Mouse (Mus musculus) gastrocnemius, adult 2 months (tissue): ENCODE measurements around the gene Lsm4. TPM values are rescaled to one million over a fixed set of nuclear protein-coding genes. Genes with fewer than 3 reads are reported as not detected.

Source experiments
- DNase-seq: peaks from one replicate; pipeline ENCODE4 v3.0.0; 2022
- H3K27ac ChIP-seq: fragments of 200-600 bp; 2 replicates; pipeline ENCODE4 v1.8.1; 2022; ENCODE audit warnings: mild to moderate bottlenecking
- H3K4me3 ChIP-seq: fragments of 200-600 bp; 2 replicates; pipeline ENCODE4 v1.8.1; 2022; ENCODE audit warnings: mild to moderate bottlenecking, moderate library complexity
- CTCF ChIP-seq: fragments of 200-600 bp; IDR thresholded peaks from 2 replicates; pipeline ENCODE4 v1.8.1; 2022; ENCODE audit warnings: antibody characterized with exemption, mild to moderate bottlenecking, moderate library complexity
- intact Hi-C: fragments of 180-260 bp; cut with DNase I; formaldehyde crosslinking; loops from one replicate; pipeline ENCODE4 v1.15.1; 2025
- total RNA-seq, 2 experiments: library from RNA; stranded (reverse); gene quantifications; 2 replicates each; pipeline ENCODE4 v1.2.3; 2021

Lsm4 gene
- total RNA-seq, 2 experiments from 2014 or later, result 61.7 to 65.6 TPM

- TF ChIP-seq CTCF, result no peak
- DNase-seq, result no peak
- no peak overlapping the region for H3K27ac ChIP-seq
- H3K4me3 ChIP-seq, result no peak overlapping the region
- intact Hi-C loops, result loop anchor here (5.0 kb wide), 1 partner anchor 33 kb away; no protein-coding TSS in a partner anchor
Measured at GRCm38 (mm10) chr8:70655469-70655868, 17.6 kb upstream of the Lsm4 start.

DNA sequence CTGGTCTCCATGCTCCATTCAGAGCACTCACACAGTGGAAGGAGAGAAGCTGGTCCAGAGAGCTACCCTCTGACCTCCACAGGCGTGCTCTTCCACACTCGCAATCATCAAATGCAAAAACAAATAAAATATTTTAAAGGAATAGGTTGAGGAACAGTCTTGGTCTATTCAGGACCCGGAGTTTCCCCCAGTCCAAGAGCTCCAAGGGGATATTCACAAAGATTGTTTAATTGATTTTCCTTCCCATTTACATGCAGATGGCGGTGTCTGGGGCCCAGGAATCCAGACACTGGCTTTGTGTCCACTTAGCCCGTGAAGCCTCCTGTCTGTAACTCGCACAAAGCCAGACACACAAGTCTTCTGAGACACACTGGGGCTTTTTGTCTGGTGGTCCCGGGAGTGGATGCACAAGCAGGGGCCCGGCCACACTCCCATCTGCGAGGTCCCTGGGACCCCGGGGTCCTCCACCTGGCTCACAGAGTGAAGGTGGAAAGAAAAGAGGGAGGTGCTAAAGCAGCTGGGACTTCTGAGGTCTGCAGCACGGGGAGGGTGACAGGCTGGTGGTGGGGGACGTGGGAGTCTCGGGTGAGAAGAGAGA lies 16.8 kb upstream of the Lsm4 start:
- no peak for DNase-seq
- Histone ChIP-seq H3K4me3 (no peak overlapping the region), H3K27ac (no peak overlapping the region)
- intact Hi-C loops, result loop anchor here (5.0 kb wide), 1 partner anchor 34 kb away; no protein-coding TSS in a partner anchor
- TF ChIP-seq CTCF, result no peak

DNA sequence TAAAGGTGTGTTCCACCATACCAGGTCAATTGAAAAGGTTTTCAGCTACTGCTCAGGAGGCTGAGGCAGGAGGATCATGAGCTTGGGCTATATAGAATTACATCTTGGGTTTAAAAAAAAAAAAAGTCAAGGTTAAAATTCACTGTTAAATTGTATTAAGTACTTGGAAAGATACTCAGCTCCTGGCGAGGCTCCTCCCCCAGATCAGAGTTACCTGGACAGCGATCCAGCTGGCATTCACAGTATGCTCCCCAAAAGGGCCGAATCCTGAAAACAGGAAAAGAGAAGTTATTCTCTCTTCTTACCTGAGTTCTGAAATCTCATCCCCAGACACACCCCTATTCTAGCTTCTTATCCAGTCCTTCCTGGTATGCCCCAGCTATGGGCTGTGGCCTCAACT lies 15.8 kb upstream of the Lsm4 start:
- no peak for TF ChIP-seq CTCF
- H3K27ac ChIP-seq, result no peak overlapping the region
- DNase-seq, result no peak
- no peak overlapping the region for H3K4me3 ChIP-seq
- intact Hi-C loops, result loop anchor here (5.0 kb wide), 1 partner anchor 35 kb away; no protein-coding TSS in a partner anchor

DNA sequence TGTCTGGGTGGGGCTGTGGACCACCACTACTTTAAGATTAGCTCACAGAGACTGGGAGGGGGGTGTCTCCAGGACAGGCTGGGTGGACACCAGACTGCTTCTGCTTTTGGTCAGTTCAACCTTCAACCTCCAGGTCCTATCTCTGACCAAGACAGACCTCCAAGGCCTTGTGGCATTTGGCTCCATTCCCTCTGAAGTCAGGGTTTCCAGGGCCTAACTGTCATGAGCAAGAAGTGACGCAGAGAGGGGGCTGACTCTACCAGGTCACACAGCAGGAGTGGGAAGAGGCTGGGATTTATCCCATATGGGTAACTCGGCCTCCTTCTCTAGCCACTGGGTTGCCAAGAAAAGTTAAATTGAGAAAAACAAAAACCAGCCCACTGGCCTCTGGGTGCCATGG lies 15.3 kb upstream of the Lsm4 start:
- Histone ChIP-seq H3K27ac (no peak overlapping the region), H3K4me3 (no peak overlapping the region)
- no peak for DNase-seq
- intact Hi-C loops, result loop anchor here (5.0 kb wide), 1 partner anchor 35 kb away; no protein-coding TSS in a partner anchor
- TF ChIP-seq CTCF, result no peak

DNA sequence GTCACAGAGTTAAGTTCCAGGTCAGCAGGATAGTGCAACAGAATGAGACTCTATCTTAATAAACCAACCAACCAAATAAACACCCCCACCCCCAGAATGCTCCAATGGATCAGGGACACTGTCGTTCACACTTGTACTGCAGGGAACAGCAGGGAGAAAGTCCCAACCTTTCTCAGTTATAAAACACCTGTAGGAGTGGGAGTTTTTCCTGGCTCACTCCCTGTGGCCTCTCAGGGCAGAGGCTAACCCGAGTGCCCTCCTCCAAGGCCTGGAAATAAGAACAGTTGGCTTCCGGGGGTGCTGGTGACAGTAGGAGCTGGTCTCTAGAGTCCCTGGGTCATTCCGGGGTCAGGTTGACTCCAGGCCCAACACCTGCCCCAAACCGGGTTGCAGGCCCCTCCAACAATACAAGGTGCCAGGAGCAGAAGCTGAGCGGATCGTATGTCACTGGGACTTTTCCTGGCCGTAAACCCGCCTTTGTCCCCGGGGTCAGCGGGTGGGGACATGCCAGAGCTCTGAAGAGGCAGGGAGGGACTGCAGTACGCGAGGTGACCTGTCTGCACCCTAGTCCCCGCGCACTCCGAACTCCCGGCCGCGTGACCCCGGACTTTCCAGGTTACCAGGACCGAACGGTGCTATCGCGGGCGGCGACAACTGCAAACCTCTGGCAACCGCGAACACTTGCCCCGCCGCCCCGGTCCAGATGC lies 14.0 kb upstream of the Lsm4 start:
- Histone ChIP-seq H3K27ac (peak overlapping the region; percentile 88), H3K4me3 (peak overlapping the region; percentile 82)
- no peak for DNase-seq
- intact Hi-C loops, result loop anchor here (5.0 kb wide), 1 partner anchor 37 kb away; no protein-coding TSS in a partner anchor
- TF ChIP-seq CTCF, result no peak

GRCm38 (mm10) chr8:70659604-70660272 lies 13.3 kb upstream of the Lsm4 start:
- TF ChIP-seq CTCF, result no peak
- peak overlapping the region; percentile 82 for H3K4me3 ChIP-seq

DNA sequence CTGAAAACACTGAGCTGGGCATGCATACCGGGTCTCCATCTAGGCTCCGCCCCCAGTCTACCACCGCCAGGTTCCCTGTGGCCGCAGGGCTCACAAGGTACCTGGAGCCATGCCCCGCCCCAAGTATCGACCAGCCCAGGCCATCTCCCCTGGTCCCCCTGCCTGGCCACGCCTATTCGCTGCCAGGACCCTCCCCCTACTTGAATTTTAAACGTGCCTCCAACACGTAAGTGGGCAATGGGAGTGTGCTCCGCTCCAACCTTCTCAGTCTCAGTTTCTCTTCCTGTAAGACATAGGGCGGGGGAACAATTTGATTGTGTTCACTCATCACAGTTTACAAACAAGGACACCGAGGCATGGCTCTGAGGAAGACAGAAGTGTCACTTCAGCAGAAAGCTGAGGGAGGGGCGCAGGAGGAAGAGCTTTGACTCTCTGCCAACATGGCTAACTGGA lies 12.7 kb upstream of the Lsm4 start, which contains the start of gene Pgpep1:
TSS of gene Pgpep1 (minus strand) at position 116 of the 453 bp plus-strand sequence.
- no peak for TF ChIP-seq CTCF
- H3K27ac ChIP-seq, result peak within 1 kb of the TSS; percentile 88
- DNase-seq, result no peak
- H3K4me3 ChIP-seq, result peak within 1 kb of the TSS; percentile 82
- intact Hi-C loops, result no loop called here

More at GRCm38 (mm10) chr8:70659604-70660272, 13.3 kb upstream of the Lsm4 start:
- H3K27ac ChIP-seq, result peak overlapping the region; percentile 88
- peak; percentile 92 for DNase-seq
- intact Hi-C loops, result loop anchor here (5.0 kb wide), 1 partner anchor 37 kb away; no protein-coding TSS in a partner anchor

GRCm38 (mm10) chr8:70663691-70664090 lies 9.4 kb upstream of the Lsm4 start:
- no peak for DNase-seq
- no peak overlapping the region for H3K4me3 ChIP-seq
- peak overlapping the region; percentile 8; the same call in 1 of the 2 replicates for H3K27ac ChIP-seq
- intact Hi-C loops, result no loop called here
- TF ChIP-seq CTCF, result no peak

- TF ChIP-seq CTCF, result no peak
- intact Hi-C loops, result no loop called here
- no peak for DNase-seq
Measured at GRCm38 (mm10) chr8:70664631-70665030, 8.4 kb upstream of the Lsm4 start.

DNA sequence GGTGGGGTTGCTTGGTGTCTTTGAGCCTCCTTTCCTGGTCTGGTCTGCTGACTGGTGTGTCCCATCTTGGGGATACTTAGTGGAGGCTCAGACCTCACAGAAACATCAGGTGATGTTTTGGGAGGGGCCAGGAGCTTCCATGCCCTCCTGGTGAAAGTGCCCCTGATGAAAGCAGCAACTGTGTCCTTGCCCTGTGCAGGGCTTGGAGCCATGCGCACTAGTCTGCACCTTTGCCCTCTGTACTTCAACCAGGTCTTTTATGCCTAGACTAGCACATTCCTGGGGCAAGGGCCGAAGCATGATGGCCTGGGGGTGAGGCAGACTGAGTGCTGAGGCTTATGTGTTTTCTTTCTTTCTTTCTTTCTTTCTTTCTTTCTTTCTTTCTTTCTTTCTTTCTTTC lies 7.4 kb upstream of the Lsm4 start:
- Histone ChIP-seq H3K4me3 (no peak overlapping the region), H3K27ac (no peak overlapping the region)
- intact Hi-C loops, result no loop called here
- no peak for TF ChIP-seq CTCF
- no peak for DNase-seq

More at GRCm38 (mm10) chr8:70664631-70665030, 8.4 kb upstream of the Lsm4 start:
- H3K27ac ChIP-seq, result no peak overlapping the region
- no peak overlapping the region for H3K4me3 ChIP-seq

- TF ChIP-seq CTCF, result no peak
- DNase-seq, result peak; percentile 89
- intact Hi-C loops, result no loop called here
- Histone ChIP-seq H3K4me3 (no peak overlapping the region), H3K27ac (peak overlapping the region; percentile 66)
Measured at GRCm38 (mm10) chr8:70667071-70667470, 6.0 kb upstream of the Lsm4 start.

DNA sequence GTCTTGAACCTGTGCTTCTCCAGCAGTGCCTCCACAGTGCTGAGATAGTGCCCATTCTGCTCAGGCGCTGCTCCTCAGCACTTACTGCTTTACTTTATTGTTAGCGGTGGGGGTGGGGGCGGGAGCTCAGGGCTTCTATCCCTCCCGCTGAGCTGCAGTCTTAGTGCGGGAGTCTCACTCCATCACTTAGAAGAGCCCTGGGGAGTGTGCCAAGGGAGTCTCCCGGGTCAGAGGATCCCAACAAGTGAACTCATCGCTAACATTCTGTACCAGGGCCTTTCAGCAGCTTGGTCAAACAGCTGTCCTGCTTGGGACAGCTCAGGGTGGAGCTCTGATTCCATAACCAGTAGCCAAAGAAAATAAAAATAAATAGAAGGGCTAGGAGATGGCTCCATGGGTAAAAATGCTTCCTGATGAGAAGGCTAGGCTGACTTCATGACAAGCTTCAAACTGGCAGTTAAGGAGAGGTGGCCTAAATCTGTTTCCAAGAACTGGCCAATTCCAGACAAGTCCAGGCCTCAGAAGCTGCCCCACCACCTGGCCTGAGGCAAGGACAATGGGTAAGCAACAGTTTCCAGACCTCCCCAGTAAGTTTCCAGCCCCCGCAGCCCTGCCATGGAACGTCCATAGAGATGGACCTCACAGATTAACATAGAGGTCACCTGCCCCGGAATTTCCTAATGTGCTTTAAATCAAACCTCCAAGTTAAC lies 1.3 kb upstream of the Lsm4 start:
- intact Hi-C loops, result no loop called here
- Histone ChIP-seq H3K4me3 (no peak overlapping the region), H3K27ac (peak overlapping the region; percentile 98)
- peak; percentile 85 for DNase-seq
- no peak for TF ChIP-seq CTCF
